8 mouse cellular contexts compared by ENCODE assay signal in genomic region chr6:31642451-31642942, GRCm38 (mm10).
DNase-seq lines count a peak whose midpoint lies in the region; ATAC-seq lines count a peak whose summit lies in the region.

No protein-coding gene starts in this region.

- no peak for ATAC-seq in neural tube, embryonic 13.5 days (ENCODE audit: low read depth)
- peak; percentile 50 for ATAC-seq in heart, embryonic 13.5 days (ENCODE audit: extremely low read depth, insufficient number of reproducible peaks, low FRiP score, low TSS enrichment)
- ATAC-seq in kidney, embryonic 16.5 days (ENCODE audit: low FRiP score, low TSS enrichment), result peak; percentile 82

- H3K4me3 ChIP-seq in neural tube, embryonic 13.5 days, result no peak overlapping the region
- H3K4me3 ChIP-seq in heart, embryonic 13.5 days, result no peak overlapping the region
- H3K4me3 ChIP-seq in kidney, embryonic 16.5 days (ENCODE audit: low read length), result no peak overlapping the region

- no peak for DNase-seq in neural tube, embryonic 10.5 days (ENCODE audit: extremely low spot score, low spot score)
- peak; percentile 54 for DNase-seq in embryo, embryonic 11 days
- peak; percentile 80 for DNase-seq in lung, postnatal 14 days
- DNase-seq in right cerebral cortex, postnatal 10 days (ENCODE audit: low spot score in 2 of 2), result no peak
- DNase-seq in layer of hippocampus, adult 11-12 months (ENCODE audit: low spot score), result no peak

- peaks cover 11% of the 10 kb centered on the region for H3K4me1 ChIP-seq in neural tube, embryonic 13.5 days (replicated peaks)
- peaks cover 38% of the 10 kb centered on the region for H3K4me1 ChIP-seq in heart, embryonic 13.5 days
- peaks cover 12% of the 10 kb centered on the region for H3K4me1 ChIP-seq in kidney, embryonic 16.5 days (ENCODE audit: insufficient read depth, low read length)

- WGBS in neural tube, embryonic 13.5 days, result 27% methylated on average over 13 of the region's 13 CpGs
- WGBS in heart, embryonic 13.5 days, result 15% methylated on average over 13 of the region's 13 CpGs
- WGBS in kidney, embryonic 16.5 days, result 25% methylated on average over 13 of the region's 13 CpGs

- H3K9me3 ChIP-seq in neural tube, embryonic 13.5 days, result no peaks in the 10 kb centered on the region
- no peaks in the 10 kb centered on the region for H3K9me3 ChIP-seq in heart, embryonic 13.5 days
- H3K9me3 ChIP-seq in kidney, embryonic 16.5 days (ENCODE audit: low read length), result no peaks in the 10 kb centered on the region

- no peaks in the 10 kb centered on the region for H3K36me3 ChIP-seq in neural tube, embryonic 13.5 days
- H3K36me3 ChIP-seq in heart, embryonic 13.5 days, result no peaks in the 10 kb centered on the region
- no peaks in the 10 kb centered on the region for H3K36me3 ChIP-seq in kidney, embryonic 16.5 days (ENCODE audit: insufficient read depth, low read length)

- H3K4me2 ChIP-seq in neural tube, embryonic 13.5 days, result no peak overlapping the region
- H3K4me2 ChIP-seq in heart, embryonic 13.5 days, result peak overlapping the region; percentile 57
- H3K4me2 ChIP-seq in kidney, embryonic 16.5 days (replicated peaks; ENCODE audit: low read depth, low read length), result peak overlapping the region; percentile 17

- H3K9ac ChIP-seq in neural tube, embryonic 13.5 days, result no peak overlapping the region
- H3K9ac ChIP-seq in heart, embryonic 13.5 days, result peak overlapping the region; percentile 48; the same call in 1 of the 2 replicates
- 0 out of 2 replicates have a peak overlapping the region, but pooled peaks have one; percentile 19 for H3K9ac ChIP-seq in kidney, embryonic 16.5 days (replicated peaks; ENCODE audit: low read length)

- no peaks in the 10 kb centered on the region for H3K27me3 ChIP-seq in neural tube, embryonic 13.5 days
- H3K27me3 ChIP-seq in heart, embryonic 13.5 days (replicated peaks), result no peaks in the 10 kb centered on the region; the same call in 1 of the 2 replicates
- H3K27me3 ChIP-seq in kidney, embryonic 16.5 days (ENCODE audit: insufficient read depth, low read length), result no peaks in the 10 kb centered on the region

- peak overlapping the region; percentile 35; the same call in 1 of the 2 replicates for H3K27ac ChIP-seq in neural tube, embryonic 13.5 days (replicated peaks)
- peak overlapping the region; percentile 57 for H3K27ac ChIP-seq in heart, embryonic 13.5 days (replicated peaks)
- H3K27ac ChIP-seq in kidney, embryonic 16.5 days (ENCODE audit: low read length), result peak overlapping the region; percentile 83

Comparison
In these comparisons a context has a peak if more than half of its experiments do, and no peak if none do; other contexts are left out.
1. DNase-seq: peak in embryo, embryonic 11 days (single experiment) and lung, postnatal 14 days (single experiment); none in neural tube, embryonic 10.5 days (single experiment), right cerebral cortex, postnatal 10 days (0 of 2) and layer of hippocampus, adult 11-12 months (single experiment).
2. Peak in every context shown above with its lines, with median percentiles within 50 percentile points of each other: H3K27ac ChIP-seq.